Mouse (Mus musculus) v-Abl transformed pro-B cells (cell line): ENCODE results near the gene Zdhhc22.

ENCODE experiments used
- in situ Hi-C, 2 experiments: fragments of 400-800 bp; cut with MboI; formaldehyde crosslinking; loops; one replicate each; pipeline ENCODE4 v1.15.1; 2025; ENCODE audit not compliant: unreplicated experiment in 2 of 2

Zdhhc22 gene

GRCm38 (mm10) chr12:86941173-86941572 lies 49.1 kb downstream of the Zdhhc22 start:
- in situ Hi-C loops: loop anchor here in 1 of 2 experiments (25.0 kb wide), 2 partner anchors 804 to 1104 kb away; no protein-coding TSS in a partner anchor

- in situ Hi-C loops: loop anchor here in 1 of 2 experiments (25.0 kb wide), 2 partner anchors 801 to 1101 kb away; no protein-coding TSS in a partner anchor
Measured at GRCm38 (mm10) chr12:86938571-86938970, 51.7 kb downstream of the Zdhhc22 start.

- in situ Hi-C loops: loop anchor here in 1 of 2 experiments (25.0 kb wide), 2 partner anchors 799 to 1099 kb away; no protein-coding TSS in a partner anchor
Measured at GRCm38 (mm10) chr12:86936587-86937343, 53.5 kb downstream of the Zdhhc22 start.

GRCm38 (mm10) chr12:86935692-86936282 lies 54.4 kb downstream of the Zdhhc22 start:
- in situ Hi-C loops: loop anchor here in 1 of 2 experiments (25.0 kb wide), 2 partner anchors 798 to 1098 kb away; no protein-coding TSS in a partner anchor

GRCm38 (mm10) chr12:86934748-86935147 lies 55.5 kb downstream of the Zdhhc22 start:
- in situ Hi-C loops: loop anchor here in 1 of 2 experiments (25.0 kb wide), 2 partner anchors 797 to 1097 kb away; no protein-coding TSS in a partner anchor

- in situ Hi-C loops: loop anchor here in 1 of 2 experiments (25.0 kb wide), 2 partner anchors 795 to 1095 kb away; no protein-coding TSS in a partner anchor
Measured at GRCm38 (mm10) chr12:86932575-86932952, 57.7 kb downstream of the Zdhhc22 start.

GRCm38 (mm10) chr12:86931919-86932574 lies 58.2 kb downstream of the Zdhhc22 start:
- in situ Hi-C loops: loop anchor here in 1 of 2 experiments (25.0 kb wide), 2 partner anchors 795 to 1095 kb away; no protein-coding TSS in a partner anchor

GRCm38 (mm10) chr12:86930934-86931729 lies 59.1 kb downstream of the Zdhhc22 start:
- in situ Hi-C loops: loop anchor here in 1 of 2 experiments (25.0 kb wide), 2 partner anchors 794 to 1094 kb away; no protein-coding TSS in a partner anchor
